Mouse (Mus musculus) bone marrow macrophage, adult 2 months (primary cell): Measurements from ENCODE around the gene Paqr5. TPM values are rescaled to one million over a fixed set of nuclear protein-coding genes. Genes with fewer than 3 reads are reported as not detected.

Experiments
- H3K27ac ChIP-seq: 2 replicates; pipeline ENCODE4 v1.5.1; 2012; ENCODE audit warnings: low read depth, low read length; ENCODE audit not compliant: insufficient read depth
- H3K4me1 ChIP-seq: 2 replicates; pipeline ENCODE4 v1.6.1; 2012; ENCODE audit warnings: low read length; ENCODE audit not compliant: control insufficient read depth, insufficient read depth
- H3K4me3 ChIP-seq: 2 replicates; pipeline ENCODE4 v1.5.1; 2012; ENCODE audit warnings: mild to moderate bottlenecking, low read length, moderate library complexity; ENCODE audit not compliant: insufficient read depth
- CTCF ChIP-seq: IDR thresholded peaks from 2 replicates; pipeline ENCODE4 v1.5.1; 2012; ENCODE audit warnings: low read depth, mild to moderate bottlenecking, low read length, moderate library complexity
- POLR2A ChIP-seq: IDR thresholded peaks from 2 replicates; pipeline ENCODE4 v1.6.1; 2012; ENCODE audit warnings: mild to moderate bottlenecking, low read depth, low read length, borderline replicate concordance
- polyA plus RNA-seq: library from polyadenylated mRNA; stranded (reverse); fragments of >200 nt; gene quantifications from 2 replicates; pipeline ENCODE4 v1.2.4, GENCODE M21; 2012; ENCODE audit not compliant: missing spikeins, insufficient read depth, insufficient read length

Paqr5 gene
- polyA plus RNA-seq, 1 experiment = 0.36 TPM

DNA sequence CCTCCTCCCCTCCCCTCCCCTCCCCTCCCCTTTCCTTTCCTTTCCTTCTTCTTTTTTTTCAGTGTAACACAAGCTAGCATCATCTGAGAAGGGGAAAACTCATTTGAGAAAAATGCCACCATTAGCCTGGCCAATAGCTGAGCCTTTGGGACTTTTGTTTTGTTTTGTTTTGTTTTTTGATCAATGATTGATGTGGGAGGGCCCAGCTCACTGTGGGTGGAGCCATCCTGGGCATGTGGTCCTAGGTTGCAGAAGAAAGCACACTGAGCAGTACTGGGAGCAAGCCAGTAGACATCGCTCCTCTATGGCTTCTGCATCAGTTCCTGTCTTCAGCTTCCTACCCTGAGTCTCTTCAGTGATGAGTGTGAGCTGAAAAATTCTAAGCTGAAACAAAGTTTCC, 9.2 kb upstream of the Paqr5 start:
- Histone ChIP-seq H3K4me3 (no peak overlapping the region), H3K4me1 (no peaks in the 10 kb centered on the region), H3K27ac (no peak overlapping the region)
- TF ChIP-seq CTCF (no peak), POLR2A (no peak)

DNA sequence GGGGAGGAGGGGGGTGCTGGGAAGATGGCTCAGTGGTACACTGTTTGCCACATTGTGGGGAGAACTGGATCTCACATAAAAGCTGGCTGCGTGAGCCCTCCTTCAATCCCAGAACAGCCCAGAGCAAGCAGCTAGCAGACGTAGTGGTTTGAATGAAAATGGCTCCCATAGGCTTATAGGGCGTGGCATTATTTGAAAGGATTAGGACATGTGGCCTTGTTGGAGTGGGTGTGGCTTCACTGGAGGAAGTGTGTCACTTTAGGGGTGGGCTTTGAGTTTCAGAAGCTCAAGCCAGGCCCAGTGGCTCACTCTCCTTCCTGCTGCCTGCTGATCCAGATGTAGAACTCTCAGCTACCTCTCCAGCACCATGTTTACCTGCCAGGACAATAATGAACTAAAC, 5.5 kb upstream of the Paqr5 start:
- Histone ChIP-seq H3K4me3 (no peak overlapping the region), H3K27ac (no peak overlapping the region), H3K4me1 (no peaks in the 10 kb centered on the region)
- TF ChIP-seq CTCF (no peak), POLR2A (no peak)

DNA sequence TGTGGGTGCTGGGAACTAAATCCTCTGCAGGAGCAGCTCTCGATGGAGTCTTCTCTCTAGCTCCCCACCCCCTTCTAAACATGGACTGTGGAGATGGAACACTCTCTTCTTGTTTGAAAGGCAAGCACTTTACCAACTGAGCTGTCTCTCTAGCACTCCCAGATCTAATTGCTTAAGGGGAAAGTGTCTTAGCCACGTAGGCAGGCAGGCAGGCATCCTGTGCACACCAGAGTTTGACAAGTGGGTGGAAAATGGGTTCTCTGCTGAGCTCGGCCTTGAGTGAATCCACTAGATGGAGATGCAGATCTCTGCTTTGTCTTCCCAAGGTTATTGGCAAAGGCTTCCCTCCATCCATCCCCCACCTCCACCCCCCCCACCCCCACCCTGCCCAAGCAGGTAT, 1.4 kb upstream of the Paqr5 start:
- Histone ChIP-seq H3K27ac (no peak overlapping the region), H3K4me3 (no peak overlapping the region), H3K4me1 (peaks cover 4% of the 10 kb centered on the region; the same call in 1 of the 2 replicates)
- TF ChIP-seq CTCF = no peak
- TF ChIP-seq POLR2A = no peak

DNA sequence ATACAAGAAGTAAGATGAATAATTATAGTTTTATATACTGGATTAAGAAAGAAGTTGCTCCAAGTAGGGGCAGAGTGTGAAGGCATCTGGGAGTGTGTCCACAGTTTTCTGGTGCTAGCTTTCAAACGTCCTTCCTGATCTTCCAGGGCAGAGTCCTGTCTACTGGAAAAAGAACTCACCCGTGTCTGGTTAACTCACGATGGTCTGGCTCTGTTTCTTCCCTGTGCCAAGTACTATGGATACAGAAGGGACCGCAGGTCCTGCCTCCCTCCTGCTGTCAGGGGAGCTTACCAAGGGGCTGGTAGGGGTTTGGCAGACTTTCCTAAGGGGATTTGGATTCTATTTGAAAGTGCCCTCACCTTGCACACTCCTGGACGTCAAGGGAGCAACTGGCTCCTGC, 1.6 kb downstream of the Paqr5 start:
- peaks cover 4% of the 10 kb centered on the region; the same call in 1 of the 2 replicates for H3K4me1 ChIP-seq
- H3K4me3 ChIP-seq = no peak overlapping the region
- TF ChIP-seq POLR2A (no peak), CTCF (no peak)
- no peak overlapping the region for H3K27ac ChIP-seq

DNA sequence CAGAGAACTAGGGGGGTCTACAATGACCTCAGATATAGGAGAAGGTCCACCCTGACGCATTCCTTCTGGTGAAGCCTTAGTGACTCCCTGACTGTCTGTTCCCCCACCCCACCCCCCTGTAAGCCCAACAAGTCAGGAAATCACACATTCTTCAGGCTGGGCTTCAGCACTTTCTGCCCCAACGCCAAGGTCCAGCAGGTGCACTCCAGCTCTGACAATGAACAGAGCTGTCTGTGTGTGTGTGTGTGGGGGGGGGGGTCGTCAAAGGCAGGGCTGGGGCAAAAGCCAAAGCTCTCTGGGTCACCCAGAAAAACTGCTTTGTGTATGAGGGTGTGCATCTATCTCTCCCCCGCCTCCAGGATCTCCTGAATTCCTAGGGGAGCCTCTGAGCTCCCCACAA, 2.8 kb downstream of the Paqr5 start:
- peaks cover 4% of the 10 kb centered on the region; the same call in 1 of the 2 replicates for H3K4me1 ChIP-seq
- no peak for TF ChIP-seq POLR2A
- TF ChIP-seq CTCF = no peak
- no peak overlapping the region for H3K27ac ChIP-seq
- H3K4me3 ChIP-seq = no peak overlapping the region

DNA sequence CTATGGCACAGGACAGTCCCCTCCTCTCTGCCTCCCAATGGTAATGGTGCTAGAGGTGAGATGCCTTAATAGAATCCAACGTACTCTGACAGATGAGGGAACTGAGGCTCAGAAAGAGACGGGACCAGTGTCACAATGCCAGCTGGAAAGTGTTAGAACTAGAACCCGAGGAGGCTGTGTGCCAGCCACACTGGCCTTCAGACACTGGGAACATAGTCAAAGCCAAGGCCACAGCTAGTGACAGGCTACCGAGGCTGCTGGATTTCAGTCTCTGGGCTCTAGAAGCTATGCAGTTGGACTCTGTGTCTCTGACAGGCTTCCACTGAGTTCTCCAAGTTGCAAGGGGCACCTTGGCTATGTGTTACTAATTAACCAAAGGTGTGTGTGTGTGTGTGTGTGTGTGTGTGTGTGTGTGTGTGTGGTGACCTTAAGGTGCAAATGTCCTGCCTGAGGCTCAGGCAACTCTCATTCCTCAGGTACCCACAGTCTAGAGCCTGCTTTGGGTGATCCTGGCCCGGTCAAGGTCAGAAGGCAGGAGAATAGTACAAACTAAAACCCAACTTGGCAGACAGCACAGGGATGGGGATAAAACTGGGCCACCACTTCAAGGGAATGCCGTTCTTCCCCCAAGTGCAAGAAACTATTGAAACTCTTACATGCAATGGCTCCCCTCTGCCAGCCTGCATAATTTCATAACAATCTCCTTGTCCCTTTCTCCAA, 3.5 kb downstream of the Paqr5 start:
- Histone ChIP-seq H3K27ac (no peak overlapping the region), H3K4me1 (peaks cover 4% of the 10 kb centered on the region; the same call in 1 of the 2 replicates), H3K4me3 (no peak overlapping the region)
- TF ChIP-seq CTCF (no peak), POLR2A (no peak)

DNA sequence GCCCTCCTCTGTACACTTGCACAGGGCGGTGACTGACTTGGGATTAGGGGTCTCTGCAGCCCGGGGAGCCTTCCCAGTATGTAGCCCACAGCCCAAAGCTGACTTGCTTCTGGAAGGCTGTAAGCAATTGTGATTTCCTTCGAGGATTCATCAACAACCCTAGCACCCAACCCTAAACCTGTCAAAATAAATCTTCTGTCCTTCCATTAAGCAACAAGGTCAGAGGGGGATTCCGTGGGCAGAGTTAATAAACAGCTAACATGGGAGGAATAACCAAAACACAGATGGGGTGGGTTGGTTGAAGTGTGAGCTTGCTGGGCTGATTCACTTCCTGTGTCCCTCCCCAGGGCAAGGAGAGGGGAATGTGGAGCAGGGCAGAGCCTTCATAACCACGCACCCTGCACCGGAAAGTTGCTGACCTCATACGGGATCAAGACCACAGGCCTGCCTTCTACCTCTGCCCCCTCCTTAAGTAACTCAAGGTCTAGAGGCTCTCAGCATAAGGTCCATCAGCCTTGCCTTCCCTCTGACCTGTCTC, 5.0 kb downstream of the Paqr5 start:
- no peak for TF ChIP-seq POLR2A
- TF ChIP-seq CTCF = no peak
- no peak overlapping the region for H3K27ac ChIP-seq
- no peak overlapping the region for H3K4me3 ChIP-seq
- no peaks in the 10 kb centered on the region; the same call in 1 of the 2 replicates for H3K4me1 ChIP-seq

DNA sequence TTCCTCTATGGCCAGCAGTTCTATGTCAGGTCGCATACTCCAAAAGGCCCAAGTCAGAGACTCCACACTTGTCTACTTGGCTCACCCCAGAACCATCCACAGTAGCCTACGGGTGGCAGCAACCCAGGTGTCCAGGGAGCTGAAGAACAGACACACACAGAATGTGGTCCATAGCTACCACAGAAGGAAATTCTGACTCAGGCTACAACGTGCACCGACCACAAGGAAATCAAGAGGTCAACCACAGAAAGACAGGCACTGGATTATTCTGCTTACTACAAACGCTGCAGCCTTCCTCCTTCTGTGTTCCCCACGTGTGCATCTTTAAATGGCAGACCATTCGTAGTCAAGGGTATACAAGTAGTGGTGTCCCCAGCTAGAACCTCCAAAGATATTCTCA, 6.4 kb downstream of the Paqr5 start:
- Histone ChIP-seq H3K4me1 (no peaks in the 10 kb centered on the region), H3K27ac (no peak overlapping the region), H3K4me3 (no peak overlapping the region)
- no peak for TF ChIP-seq CTCF
- TF ChIP-seq POLR2A = no peak

DNA sequence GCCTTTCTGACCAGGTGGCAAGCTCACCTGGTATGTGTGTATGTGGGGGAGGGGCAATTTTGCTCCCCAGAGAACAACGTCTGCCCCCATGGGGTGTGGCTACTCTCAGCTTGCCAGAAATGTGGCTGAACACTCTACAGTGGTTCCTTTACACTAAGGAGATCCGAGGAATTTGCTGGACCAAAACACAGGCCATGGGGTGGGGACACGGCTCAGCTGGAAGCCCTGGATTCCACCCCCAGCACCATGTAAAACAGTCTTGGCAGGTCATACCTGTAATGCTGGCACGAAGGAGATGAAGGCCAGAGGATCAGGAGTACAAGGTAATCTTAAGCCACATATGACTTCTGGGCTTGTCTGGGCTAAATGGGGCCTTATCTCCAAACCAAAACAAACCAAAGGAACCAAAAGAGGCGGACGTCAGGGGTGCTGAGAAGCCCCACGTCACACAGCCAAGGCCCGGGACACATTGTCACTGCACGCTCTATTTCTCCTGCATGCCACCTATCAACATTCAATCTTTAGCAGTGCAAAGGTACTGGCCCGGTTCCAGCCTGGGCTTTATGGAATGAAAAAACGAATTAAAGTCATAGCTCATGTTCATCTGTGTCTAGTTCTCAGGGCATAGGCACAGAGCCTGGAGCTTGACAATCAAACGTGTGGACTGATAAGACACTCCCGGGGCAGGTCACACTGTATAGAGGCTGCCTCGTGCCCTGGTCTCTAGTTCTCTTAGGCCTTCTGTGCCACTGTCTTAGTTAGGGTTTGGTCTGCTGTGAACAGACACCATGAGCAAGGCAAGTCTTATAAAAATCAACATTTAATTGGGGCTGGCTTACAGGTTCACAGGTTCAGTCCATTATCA, 8.2 kb downstream of the Paqr5 start:
- no peak overlapping the region for H3K27ac ChIP-seq
- no peak overlapping the region for H3K4me3 ChIP-seq
- no peaks in the 10 kb centered on the region for H3K4me1 ChIP-seq
- no peak for TF ChIP-seq POLR2A
- TF ChIP-seq CTCF = no peak

DNA sequence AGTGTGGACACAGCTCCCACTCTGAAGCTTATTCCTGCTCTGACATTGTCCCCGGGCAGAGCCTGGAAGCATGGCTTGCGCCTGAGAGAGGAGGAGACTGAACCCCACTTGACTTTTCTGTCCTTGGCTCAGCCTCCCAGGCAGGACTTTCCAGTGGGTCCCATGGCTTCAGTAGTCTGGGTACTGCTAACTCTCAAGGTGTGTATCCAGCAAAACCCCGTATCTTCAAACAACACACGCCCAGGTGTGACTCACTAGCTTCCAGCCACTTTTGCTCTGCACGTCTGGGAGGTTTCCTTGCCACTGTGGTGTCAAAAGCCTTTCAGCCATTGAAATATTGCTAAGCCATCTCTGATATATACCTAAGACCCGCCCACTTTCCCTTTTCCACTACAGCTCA, 9.3 kb downstream of the Paqr5 start:
- Histone ChIP-seq H3K4me3 (no peak overlapping the region), H3K27ac (no peak overlapping the region), H3K4me1 (no peaks in the 10 kb centered on the region)
- TF ChIP-seq POLR2A (no peak), CTCF (no peak)
